Mouse (Mus musculus): Measurements from ENCODE around the gene Gm20696. TPM values are rescaled to one million over a fixed set of nuclear protein-coding genes. Genes with fewer than 3 reads are reported as not detected.

Gm20696 gene
- polyA plus RNA-seq, 1 experiment: 2.8 TPM

DNA sequence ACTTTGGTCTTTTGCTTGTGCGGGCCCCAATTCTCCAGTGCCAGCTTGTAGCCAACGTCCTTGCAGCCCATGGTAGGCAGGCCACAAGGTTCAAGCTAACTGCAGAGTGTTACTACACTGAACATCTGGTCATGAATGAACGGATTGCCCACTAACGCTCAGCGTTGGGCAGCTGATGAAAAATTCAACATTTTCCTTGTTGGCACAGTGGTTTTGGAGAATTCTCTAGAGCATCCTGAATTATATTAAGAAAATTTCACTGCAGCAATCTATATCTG, 327.3 kb downstream of the Gm20696 start:
- DNase-seq: no peak
- Histone ChIP-seq H3K4me1 (ENCODE audit: control insufficient read depth, insufficient read depth, low read length) (no peaks in the 10 kb centered on the region), H3K27me3 (ENCODE audit: control insufficient read depth, insufficient read depth, low read length) (no peaks in the 10 kb centered on the region), H3K27ac (ENCODE audit: insufficient read depth, low read length) (no peak overlapping the region), H3K4me3 (replicated peaks; ENCODE audit: insufficient read depth, low read depth, low read length) (no peak overlapping the region)
- TF ChIP-seq POLR2A (IDR thresholded peaks at IDR 0.05; ENCODE audit: borderline replicate concordance, insufficient read depth, low read length) (no peak), CTCF (IDR thresholded peaks at IDR 0.05; ENCODE audit: borderline replicate concordance, insufficient read depth, low read depth, low read length) (no peak)
- 59% methylated on average over 5 of the region's 5 CpGs for WGBS

GRCm38 (mm10) chr6:99338593-99339342, 327.8 kb downstream of the Gm20696 start:
- WGBS: 75% methylated on average over 9 of the region's 9 CpGs
- no peaks in the 10 kb centered on the region for H3K4me1 ChIP-seq (ENCODE audit: control insufficient read depth, insufficient read depth, low read length)
- no peak overlapping the region for H3K27ac ChIP-seq (ENCODE audit: insufficient read depth, low read length)
- DNase-seq: no peak
- H3K4me3 ChIP-seq (replicated peaks; ENCODE audit: insufficient read depth, low read depth, low read length): no peak overlapping the region
- H3K27me3 ChIP-seq (ENCODE audit: control insufficient read depth, insufficient read depth, low read length): no peaks in the 10 kb centered on the region
- TF ChIP-seq CTCF (IDR thresholded peaks at IDR 0.05; ENCODE audit: borderline replicate concordance, insufficient read depth, low read depth, low read length) (no peak), POLR2A (IDR thresholded peaks at IDR 0.05; ENCODE audit: borderline replicate concordance, insufficient read depth, low read length) (no peak)

DNA sequence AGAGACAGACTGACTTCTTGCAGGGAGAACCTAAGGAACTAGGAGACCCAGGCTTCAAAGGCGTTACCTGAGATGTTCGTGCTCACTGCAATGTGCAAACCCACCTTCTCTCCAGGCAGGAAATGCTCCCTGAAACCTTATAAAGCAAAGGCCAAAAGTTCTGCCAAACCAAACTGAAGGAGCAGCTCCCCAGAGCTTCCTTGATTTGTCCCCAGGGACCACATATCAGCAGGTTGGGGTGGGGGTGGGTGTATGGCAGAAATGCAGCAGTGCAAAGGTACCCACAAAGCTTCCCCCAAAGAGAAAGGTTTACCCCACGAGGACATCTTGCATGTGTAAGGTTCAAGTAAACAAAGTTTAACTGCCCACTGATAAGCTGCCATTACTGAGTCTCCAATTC, 328.4 kb downstream of the Gm20696 start:
- TF ChIP-seq CTCF (IDR thresholded peaks at IDR 0.05; ENCODE audit: borderline replicate concordance, insufficient read depth, low read depth, low read length) (no peak), POLR2A (IDR thresholded peaks at IDR 0.05; ENCODE audit: borderline replicate concordance, insufficient read depth, low read length) (no peak)
- 70% methylated on average over 3 of the region's 3 CpGs for WGBS
- no peaks in the 10 kb centered on the region for H3K27me3 ChIP-seq (ENCODE audit: control insufficient read depth, insufficient read depth, low read length)
- H3K4me3 ChIP-seq (replicated peaks; ENCODE audit: insufficient read depth, low read depth, low read length): no peak overlapping the region
- DNase-seq: no peak
- no peak overlapping the region for H3K27ac ChIP-seq (ENCODE audit: insufficient read depth, low read length)
- H3K4me1 ChIP-seq (ENCODE audit: control insufficient read depth, insufficient read depth, low read length): no peaks in the 10 kb centered on the region

DNA sequence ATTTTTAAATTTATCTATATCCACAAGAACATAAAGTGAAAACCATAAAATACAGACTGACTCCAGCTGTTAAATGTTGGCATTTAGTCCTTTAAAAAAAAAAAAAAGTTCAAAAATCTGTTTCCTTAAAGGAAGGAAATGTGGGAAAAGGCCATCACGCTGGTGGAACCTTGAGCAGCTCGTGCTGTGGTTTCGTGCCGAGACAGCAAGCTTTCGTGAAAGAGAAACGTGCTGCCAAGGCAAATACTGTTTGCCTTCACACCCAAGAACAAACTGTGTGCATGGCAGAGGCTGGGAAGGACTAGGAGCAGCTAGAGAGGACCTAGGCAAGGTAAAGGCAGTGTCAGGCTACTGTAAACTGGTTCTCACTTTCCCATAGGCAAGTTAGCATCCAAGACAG, 329.0 kb downstream of the Gm20696 start:
- no peak overlapping the region for H3K4me3 ChIP-seq (replicated peaks; ENCODE audit: insufficient read depth, low read depth, low read length)
- WGBS: 92% methylated on average over 6 of the region's 6 CpGs
- TF ChIP-seq CTCF (IDR thresholded peaks at IDR 0.05; ENCODE audit: borderline replicate concordance, insufficient read depth, low read depth, low read length): no peak
- TF ChIP-seq POLR2A (IDR thresholded peaks at IDR 0.05; ENCODE audit: borderline replicate concordance, insufficient read depth, low read length): no peak
- DNase-seq: no peak
- no peaks in the 10 kb centered on the region for H3K27me3 ChIP-seq (ENCODE audit: control insufficient read depth, insufficient read depth, low read length)
- H3K27ac ChIP-seq (ENCODE audit: insufficient read depth, low read length): no peak overlapping the region
- H3K4me1 ChIP-seq (ENCODE audit: control insufficient read depth, insufficient read depth, low read length): no peaks in the 10 kb centered on the region

- H3K4me1 ChIP-seq (ENCODE audit: control insufficient read depth, insufficient read depth, low read length): no peaks in the 10 kb centered on the region
- H3K27me3 ChIP-seq (ENCODE audit: control insufficient read depth, insufficient read depth, low read length): no peaks in the 10 kb centered on the region
- 86% methylated on average over 5 of the region's 5 CpGs for WGBS
- TF ChIP-seq POLR2A (IDR thresholded peaks at IDR 0.05; ENCODE audit: borderline replicate concordance, insufficient read depth, low read length) (no peak), CTCF (IDR thresholded peaks at IDR 0.05; ENCODE audit: borderline replicate concordance, insufficient read depth, low read depth, low read length) (no peak)
- no peak overlapping the region for H3K27ac ChIP-seq (ENCODE audit: insufficient read depth, low read length)
- DNase-seq: no peak
- no peak overlapping the region for H3K4me3 ChIP-seq (replicated peaks; ENCODE audit: insufficient read depth, low read depth, low read length)
Observed at GRCm38 (mm10) chr6:99336191-99336590, 330.4 kb downstream of the Gm20696 start.

DNA sequence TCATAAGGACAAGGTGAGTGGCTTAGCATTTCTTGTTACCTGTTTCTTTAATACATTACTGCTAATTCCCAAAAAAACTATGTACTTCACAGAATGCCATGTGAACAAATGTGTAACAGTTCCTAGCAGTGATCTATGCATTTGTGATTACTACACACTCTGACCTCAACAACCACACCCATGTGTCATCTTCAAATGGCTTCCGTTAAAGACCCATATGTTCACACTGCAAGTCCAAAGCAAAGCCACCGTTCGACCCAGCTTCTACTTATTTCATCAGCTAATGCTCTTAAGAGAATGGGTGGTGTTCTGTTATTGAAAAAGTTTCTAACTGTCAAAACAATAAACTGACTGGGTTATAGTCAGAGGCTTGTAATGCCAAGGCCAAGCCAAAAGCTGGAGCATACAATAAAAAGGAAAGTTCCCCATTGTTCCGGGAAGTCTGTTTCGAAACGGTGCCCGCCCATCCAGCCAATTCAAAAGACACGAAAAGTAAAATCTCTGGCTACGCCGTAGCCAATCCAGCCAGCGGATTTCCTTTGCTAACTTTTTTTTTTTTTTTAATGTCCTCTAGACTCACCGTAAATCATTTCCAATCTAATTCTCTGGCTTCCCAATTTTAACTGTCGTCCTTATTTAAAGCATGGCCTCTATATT, 331.3 kb downstream of the Gm20696 start:
- WGBS: 85% methylated on average over 13 of the region's 13 CpGs
- TF ChIP-seq POLR2A (IDR thresholded peaks at IDR 0.05; ENCODE audit: borderline replicate concordance, insufficient read depth, low read length) (no peak), CTCF (IDR thresholded peaks at IDR 0.05; ENCODE audit: borderline replicate concordance, insufficient read depth, low read depth, low read length) (no peak)

DNA sequence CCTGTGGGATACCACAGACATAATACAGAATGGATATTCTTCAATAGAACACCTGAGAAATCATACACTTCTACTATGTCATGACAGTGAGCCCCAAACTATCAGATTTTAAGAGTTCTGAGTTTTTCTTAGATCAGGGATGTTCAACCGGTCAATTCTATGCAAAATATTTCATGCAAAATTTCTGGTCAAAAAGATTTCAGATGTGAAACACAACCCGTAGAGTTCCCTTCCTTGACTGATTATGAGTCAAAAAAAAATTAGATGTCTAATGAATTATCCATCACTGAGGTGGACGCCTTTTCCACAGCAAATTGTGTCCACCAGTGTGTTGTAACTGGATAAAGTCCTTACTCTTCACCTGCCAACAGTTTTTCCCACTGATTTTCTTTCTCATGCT, 332.3 kb downstream of the Gm20696 start:
- 97% methylated on average over 3 of the region's 3 CpGs for WGBS
- Histone ChIP-seq H3K27ac (ENCODE audit: insufficient read depth, low read length) (no peak overlapping the region), H3K4me1 (ENCODE audit: control insufficient read depth, insufficient read depth, low read length) (no peaks in the 10 kb centered on the region), H3K4me3 (replicated peaks; ENCODE audit: insufficient read depth, low read depth, low read length) (no peak overlapping the region), H3K27me3 (ENCODE audit: control insufficient read depth, insufficient read depth, low read length) (no peaks in the 10 kb centered on the region)
- DNase-seq: no peak
- no peak for TF ChIP-seq CTCF (IDR thresholded peaks at IDR 0.05; ENCODE audit: borderline replicate concordance, insufficient read depth, low read depth, low read length)
- no peak for TF ChIP-seq POLR2A (IDR thresholded peaks at IDR 0.05; ENCODE audit: borderline replicate concordance, insufficient read depth, low read length)

More for the DNA sequence above, 331.3 kb downstream of the Gm20696 start:
- no peaks in the 10 kb centered on the region for H3K4me1 ChIP-seq (ENCODE audit: control insufficient read depth, insufficient read depth, low read length)
- no peak overlapping the region for H3K27ac ChIP-seq (ENCODE audit: insufficient read depth, low read length)
- no peak for DNase-seq
- H3K27me3 ChIP-seq (ENCODE audit: control insufficient read depth, insufficient read depth, low read length): no peaks in the 10 kb centered on the region
- no peak overlapping the region for H3K4me3 ChIP-seq (replicated peaks; ENCODE audit: insufficient read depth, low read depth, low read length)

- DNase-seq: no peak
- H3K27ac ChIP-seq (ENCODE audit: insufficient read depth, low read length): no peak overlapping the region
- TF ChIP-seq POLR2A (IDR thresholded peaks at IDR 0.05; ENCODE audit: borderline replicate concordance, insufficient read depth, low read length): no peak
- no peak for TF ChIP-seq CTCF (IDR thresholded peaks at IDR 0.05; ENCODE audit: borderline replicate concordance, insufficient read depth, low read depth, low read length)
Observed at GRCm38 (mm10) chr6:99333127-99333526, 333.5 kb downstream of the Gm20696 start.

More at GRCm38 (mm10) chr6:99333127-99333526, 333.5 kb downstream of the Gm20696 start:
- 94% methylated on average over 5 of the region's 5 CpGs for whole genome bisulfite sequencing
- Histone ChIP-seq H3K27me3 (ENCODE audit: control insufficient read depth, insufficient read depth, low read length) (no peaks in the 10 kb centered on the region), H3K4me1 (ENCODE audit: control insufficient read depth, insufficient read depth, low read length) (no peaks in the 10 kb centered on the region), H3K4me3 (replicated peaks; ENCODE audit: insufficient read depth, low read depth, low read length) (no peak overlapping the region)

All from cerebellum, adult 2 months (tissue).